Mouse (Mus musculus): ENCODE data around the gene Cse1l.

DNA sequence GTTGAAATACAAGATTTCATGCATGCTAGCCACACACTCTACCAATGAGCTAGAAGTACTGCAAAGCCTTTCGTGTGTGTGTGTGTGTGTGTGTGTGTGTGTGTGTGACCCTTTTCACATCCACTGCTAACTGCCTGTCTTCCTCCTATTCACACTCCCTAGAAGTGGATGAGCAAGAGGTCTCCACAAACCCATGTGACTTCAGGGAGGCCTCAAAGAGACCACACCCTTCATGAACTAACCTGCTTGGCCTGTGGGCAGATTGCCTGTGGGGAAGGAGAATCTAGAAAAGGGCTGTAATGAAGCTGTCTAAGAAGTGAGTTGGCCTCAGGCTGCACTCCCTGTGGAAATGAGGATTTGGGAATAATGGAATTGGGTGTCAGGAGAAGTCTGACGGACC, 6.7 kb upstream of the Cse1l start:
- TF ChIP-seq CTCF (IDR thresholded peaks at IDR 0.05; ENCODE audit: control insufficient read depth, insufficient read depth, low read length), result no peak
- TF ChIP-seq POLR2A (IDR thresholded peaks at IDR 0.05; ENCODE audit: borderline replicate concordance, control insufficient read depth, low read depth, low read length), result no peak
